Mouse (Mus musculus) thymus, adult 2 months (tissue): ENCODE results near the gene Gp1bb.

Source experiments
- CTCF ChIP-seq: fragments of 200-500 bp; IDR thresholded peaks from 2 replicates; pipeline ENCODE4 v1.5.1; 2012; ENCODE audit warnings: mild to moderate bottlenecking, control low read depth, low read length, moderate library complexity, borderline replicate concordance; ENCODE audit not compliant: control insufficient read depth, poor library complexity, insufficient read depth; ENCODE audit errors: extremely low read depth
- POLR2A ChIP-seq: fragments of 200-500 bp; IDR thresholded peaks from 2 replicates; pipeline ENCODE4 v1.6.1; 2012; ENCODE audit warnings: mild to moderate bottlenecking, low read length, control low read depth, moderate library complexity; ENCODE audit not compliant: control insufficient read depth, poor library complexity, insufficient read depth; ENCODE audit errors: extremely low read depth

- TF ChIP-seq POLR2A (no peak), CTCF (no peak)
Measured at GRCm38 (mm10) chr16:18636804-18637203, 14.6 kb upstream of the Gp1bb start.
